Mouse (Mus musculus): ENCODE results near the gene Cdh23. TPM values are rescaled to one million over a fixed set of nuclear protein-coding genes. Genes with fewer than 3 reads are reported as not detected.

The Cdh23 gene
- polyA plus RNA-seq, 1 experiment from 2014 or later = 0.57 TPM

- Histone ChIP-seq H3K4me3 (ENCODE audit: low read length) (no peak overlapping the region), H3K4me2 (replicated peaks; ENCODE audit: low read depth, low read length) (no peak overlapping the region), H3K9ac (ENCODE audit: low read depth, low read length) (no peak overlapping the region), H3K36me3 (ENCODE audit: control insufficient read depth, insufficient read depth, low read length) (no peaks in the 10 kb centered on the region), H3K4me1 (ENCODE audit: control insufficient read depth, insufficient read depth, low read length) (no peaks in the 10 kb centered on the region), H3K27ac (ENCODE audit: low read depth, low read length) (no peak overlapping the region), H3K27me3 (ENCODE audit: control insufficient read depth, insufficient read depth, low read length) (peaks cover 7% of the 10 kb centered on the region; the same call in 1 of the 2 replicates), H3K9me3 (ENCODE audit: control insufficient read depth, low read length) (no peaks in the 10 kb centered on the region)
- ATAC-seq (ENCODE audit: low FRiP score, low TSS enrichment) = 0 out of 2 replicates have a peak, but pooled peaks have one; percentile 29
- WGBS = 1% methylated on average over 5 of the region's 5 CpGs
Measured at GRCm38 (mm10) chr10:60407831-60408230, 288.5 kb downstream of the Cdh23 start.

GRCm38 (mm10) chr10:60405460-60406177 lies 290.7 kb downstream of the Cdh23 start:
- WGBS = 42% methylated on average over 7 of the region's 7 CpGs
- no peak for ATAC-seq (ENCODE audit: low FRiP score, low TSS enrichment)
- Histone ChIP-seq H3K36me3 (ENCODE audit: control insufficient read depth, insufficient read depth, low read length) (no peaks in the 10 kb centered on the region), H3K27ac (ENCODE audit: low read depth, low read length) (no peak overlapping the region), H3K4me3 (ENCODE audit: low read length) (no peak overlapping the region), H3K4me1 (ENCODE audit: control insufficient read depth, insufficient read depth, low read length) (no peaks in the 10 kb centered on the region), H3K27me3 (ENCODE audit: control insufficient read depth, insufficient read depth, low read length) (peaks cover 2% of the 10 kb centered on the region; the same call in 1 of the 2 replicates), H3K4me2 (replicated peaks; ENCODE audit: low read depth, low read length) (no peak overlapping the region), H3K9ac (ENCODE audit: low read depth, low read length) (no peak overlapping the region), H3K9me3 (ENCODE audit: control insufficient read depth, low read length) (no peaks in the 10 kb centered on the region)

DNA sequence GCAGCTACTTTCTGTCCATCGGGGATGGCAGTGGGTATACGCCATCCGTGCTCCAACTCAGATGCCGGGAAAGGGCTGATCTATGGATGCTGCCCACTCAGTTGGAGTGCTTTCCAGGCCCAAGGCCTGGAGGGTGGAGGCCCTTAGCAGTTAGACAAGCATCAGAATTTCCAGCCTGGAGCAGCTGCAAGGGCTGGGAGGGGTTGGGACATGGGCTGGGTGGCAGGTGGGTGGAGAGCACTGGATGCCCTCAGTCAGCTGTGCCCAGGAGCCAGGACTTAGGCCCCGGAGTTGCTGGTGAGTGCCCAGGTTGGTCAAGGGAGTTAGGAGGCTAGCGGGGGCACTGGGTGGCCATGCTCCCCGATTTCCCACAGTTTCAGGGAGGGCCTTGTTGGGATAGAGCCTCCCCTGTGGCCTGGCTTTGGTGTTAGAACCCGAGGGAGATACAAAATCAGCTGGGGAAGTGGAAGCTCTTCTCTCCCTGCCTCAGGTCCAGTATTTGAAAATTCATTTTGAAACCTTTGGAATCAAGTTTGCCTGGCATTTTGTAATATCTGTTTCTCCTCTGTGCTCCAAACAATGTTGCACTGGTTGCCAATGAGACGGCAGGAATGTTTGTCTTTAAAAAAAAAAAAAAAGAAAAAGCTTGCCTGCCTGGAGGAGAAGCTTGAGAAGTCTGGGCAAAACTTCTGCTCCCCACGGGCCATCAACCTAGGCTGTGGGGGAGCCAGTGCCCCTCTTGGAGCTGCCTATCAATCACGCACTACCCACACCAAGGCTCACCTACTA lies 295.6 kb downstream of the Cdh23 start:
- ATAC-seq (ENCODE audit: low FRiP score, low TSS enrichment) = no peak
- Histone ChIP-seq H3K9ac (ENCODE audit: low read depth, low read length) (no peak overlapping the region), H3K27ac (ENCODE audit: low read depth, low read length) (no peak overlapping the region), H3K4me1 (ENCODE audit: control insufficient read depth, insufficient read depth, low read length) (peaks cover 5% of the 10 kb centered on the region; the same call in 1 of the 2 replicates), H3K27me3 (ENCODE audit: control insufficient read depth, insufficient read depth, low read length) (no peaks in the 10 kb centered on the region), H3K4me3 (ENCODE audit: low read length) (no peak overlapping the region), H3K9me3 (ENCODE audit: control insufficient read depth, low read length) (no peaks in the 10 kb centered on the region), H3K4me2 (replicated peaks; ENCODE audit: low read depth, low read length) (no peak overlapping the region), H3K36me3 (ENCODE audit: control insufficient read depth, insufficient read depth, low read length) (no peaks in the 10 kb centered on the region)
- 82% methylated on average over 11 of the region's 11 CpGs for WGBS

- H3K4me2 ChIP-seq (replicated peaks; ENCODE audit: low read depth, low read length) = no peak within 1 kb of the TSS
- H3K36me3 ChIP-seq (ENCODE audit: control insufficient read depth, insufficient read depth, low read length) = no peaks in the 10 kb centered on the region
- H3K27me3 ChIP-seq (ENCODE audit: control insufficient read depth, insufficient read depth, low read length) = no peaks in the 10 kb centered on the region
- peaks cover 5% of the 10 kb centered on the region; the same call in 1 of the 2 replicates for H3K4me1 ChIP-seq (ENCODE audit: control insufficient read depth, insufficient read depth, low read length)
- no peaks in the 10 kb centered on the region for H3K9me3 ChIP-seq (ENCODE audit: control insufficient read depth, low read length)
- no peak within 1 kb of the TSS for H3K9ac ChIP-seq (ENCODE audit: low read depth, low read length)
- no peak within 1 kb of the TSS for H3K27ac ChIP-seq (ENCODE audit: low read depth, low read length)
- ATAC-seq (ENCODE audit: low FRiP score, low TSS enrichment) = no peak
- no peak within 1 kb of the TSS for H3K4me3 ChIP-seq (ENCODE audit: low read length)
- 44% methylated on average over 7 of the region's 7 CpGs for WGBS
Measured at GRCm38 (mm10) chr10:60399449-60399848, 296.8 kb downstream of the Cdh23 start, which contains the start of gene Gm17455. TSS of gene Gm17455 (plus strand) at chr10:60399726.

GRCm38 (mm10) chr10:60398051-60398814 lies 298.1 kb downstream of the Cdh23 start:
- Histone ChIP-seq H3K4me3 (ENCODE audit: low read length) (no peak overlapping the region), H3K4me1 (ENCODE audit: control insufficient read depth, insufficient read depth, low read length) (peaks cover 5% of the 10 kb centered on the region; the same call in 1 of the 2 replicates), H3K9me3 (ENCODE audit: control insufficient read depth, low read length) (no peaks in the 10 kb centered on the region), H3K27me3 (ENCODE audit: control insufficient read depth, insufficient read depth, low read length) (no peaks in the 10 kb centered on the region), H3K36me3 (ENCODE audit: control insufficient read depth, insufficient read depth, low read length) (no peaks in the 10 kb centered on the region), H3K27ac (ENCODE audit: low read depth, low read length) (no peak overlapping the region), H3K4me2 (replicated peaks; ENCODE audit: low read depth, low read length) (no peak overlapping the region), H3K9ac (ENCODE audit: low read depth, low read length) (no peak overlapping the region)
- no peak for ATAC-seq (ENCODE audit: low FRiP score, low TSS enrichment)
- WGBS = 90% methylated on average over 10 of the region's 10 CpGs

DNA sequence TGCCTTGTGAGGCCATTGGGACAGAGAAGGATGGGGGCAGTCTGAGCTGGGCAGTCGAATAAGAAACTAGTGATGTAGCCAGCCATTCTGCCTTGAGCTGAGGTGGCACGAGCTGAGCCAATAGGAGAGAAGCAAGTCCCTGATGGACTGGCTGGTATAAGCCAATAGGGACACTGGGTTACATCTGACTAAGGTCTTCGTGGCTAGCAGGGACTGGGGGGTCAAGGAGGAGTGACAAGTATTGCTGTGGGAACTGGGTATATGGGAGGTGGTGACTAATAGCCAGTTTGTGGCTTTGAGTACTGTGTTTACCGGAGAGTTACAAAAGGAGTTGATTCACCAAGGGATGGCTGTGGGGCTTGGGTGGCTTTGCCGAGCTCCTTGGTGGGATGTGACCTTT lies 300.7 kb downstream of the Cdh23 start:
- Histone ChIP-seq H3K4me2 (replicated peaks; ENCODE audit: low read depth, low read length) (no peak overlapping the region), H3K27ac (ENCODE audit: low read depth, low read length) (no peak overlapping the region), H3K27me3 (ENCODE audit: control insufficient read depth, insufficient read depth, low read length) (no peaks in the 10 kb centered on the region), H3K4me3 (ENCODE audit: low read length) (no peak overlapping the region), H3K9me3 (ENCODE audit: control insufficient read depth, low read length) (no peaks in the 10 kb centered on the region), H3K9ac (ENCODE audit: low read depth, low read length) (no peak overlapping the region), H3K4me1 (ENCODE audit: control insufficient read depth, insufficient read depth, low read length) (peaks cover 5% of the 10 kb centered on the region; the same call in 1 of the 2 replicates), H3K36me3 (ENCODE audit: control insufficient read depth, insufficient read depth, low read length) (no peaks in the 10 kb centered on the region)
- 69% methylated on average over 5 of the region's 5 CpGs for WGBS
- ATAC-seq (ENCODE audit: low FRiP score, low TSS enrichment) = no peak

DNA sequence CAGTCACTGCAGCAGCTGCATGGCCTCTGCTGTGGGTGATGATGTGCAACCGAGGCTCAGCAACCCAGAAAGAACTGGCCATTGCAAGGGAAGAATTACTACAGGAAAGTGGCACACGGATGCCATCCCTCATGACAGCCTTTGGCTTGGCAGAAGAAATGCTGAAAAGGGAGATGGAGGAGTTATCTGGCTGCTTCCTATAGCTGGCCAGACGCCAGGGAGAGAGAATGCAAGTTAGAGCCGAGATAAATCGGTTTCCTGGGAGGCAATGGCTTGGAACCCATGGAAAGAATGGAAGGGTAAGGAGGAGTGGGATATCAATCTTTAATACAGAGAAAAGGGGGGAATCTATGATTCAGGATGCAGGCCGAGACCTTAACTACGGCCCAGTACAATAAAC lies 301.4 kb downstream of the Cdh23 start:
- 72% methylated on average over 7 of the region's 7 CpGs for WGBS
- Histone ChIP-seq H3K4me1 (ENCODE audit: control insufficient read depth, insufficient read depth, low read length) (peaks cover 4% of the 10 kb centered on the region; the same call in 1 of the 2 replicates), H3K4me2 (replicated peaks; ENCODE audit: low read depth, low read length) (no peak overlapping the region), H3K9me3 (ENCODE audit: control insufficient read depth, low read length) (no peaks in the 10 kb centered on the region), H3K27me3 (ENCODE audit: control insufficient read depth, insufficient read depth, low read length) (no peaks in the 10 kb centered on the region), H3K27ac (ENCODE audit: low read depth, low read length) (no peak overlapping the region), H3K4me3 (ENCODE audit: low read length) (no peak overlapping the region), H3K9ac (ENCODE audit: low read depth, low read length) (no peak overlapping the region), H3K36me3 (ENCODE audit: control insufficient read depth, insufficient read depth, low read length) (no peaks in the 10 kb centered on the region)
- no peak for ATAC-seq (ENCODE audit: low FRiP score, low TSS enrichment)

GRCm38 (mm10) chr10:60391661-60392060 lies 304.6 kb downstream of the Cdh23 start:
- no peak overlapping the region for H3K4me3 ChIP-seq (ENCODE audit: low read length)
- no peaks in the 10 kb centered on the region for H3K36me3 ChIP-seq (ENCODE audit: control insufficient read depth, insufficient read depth, low read length)
- no peak for ATAC-seq (ENCODE audit: low FRiP score, low TSS enrichment)
- H3K27ac ChIP-seq (ENCODE audit: low read depth, low read length) = no peak overlapping the region
- no peaks in the 10 kb centered on the region for H3K4me1 ChIP-seq (ENCODE audit: control insufficient read depth, insufficient read depth, low read length)
- no peak overlapping the region for H3K4me2 ChIP-seq (replicated peaks; ENCODE audit: low read depth, low read length)
- no peak overlapping the region for H3K9ac ChIP-seq (ENCODE audit: low read depth, low read length)
- H3K27me3 ChIP-seq (ENCODE audit: control insufficient read depth, insufficient read depth, low read length) = no peaks in the 10 kb centered on the region
- no peaks in the 10 kb centered on the region; the same call in 1 of the 2 replicates for H3K9me3 ChIP-seq (ENCODE audit: control insufficient read depth, low read length)
- 92% methylated on average over 9 of the region's 9 CpGs for WGBS
